Mouse (Mus musculus): ENCODE results near the gene Pcgf6.
"Not testable (repeated sequence)": the region's sequence is repeated elsewhere in the genome, so short reads cannot be mapped to it uniquely, and the experiment has no call there.

Pcgf6 gene

GRCm38 (mm10) chr19:46998168-46998870 is 52.4 kb downstream of the Pcgf6 start:
- no peak for DNase-seq (ENCODE audit: low read depth, low spot score)

- no peak for DNase-seq (ENCODE audit: low read depth, low spot score)
These were observed 54.6 kb downstream of the Pcgf6 start for GRCm38 (mm10) chr19:46996095-46996494.

- DNase-seq (ENCODE audit: low read depth, low spot score): not testable (repeated sequence)
These were observed 58.4 kb downstream of the Pcgf6 start for GRCm38 (mm10) chr19:46992329-46992728.

- peak; percentile 88 for DNase-seq (ENCODE audit: low read depth, low spot score)
These were observed 59.6 kb downstream of the Pcgf6 start for GRCm38 (mm10) chr19:46991145-46991544.

- DNase-seq (ENCODE audit: low read depth, low spot score): not testable (repeated sequence)
These were observed 60.1 kb downstream of the Pcgf6 start for GRCm38 (mm10) chr19:46990625-46991024.

- no peak for DNase-seq (ENCODE audit: low read depth, low spot score)
These were observed 60.6 kb downstream of the Pcgf6 start for GRCm38 (mm10) chr19:46990153-46990518.

- no peak for DNase-seq (ENCODE audit: low read depth, low spot score)
These were observed 61.1 kb downstream of the Pcgf6 start for GRCm38 (mm10) chr19:46989479-46990152.

- DNase-seq (ENCODE audit: low read depth, low spot score): no peak
These were observed 62.2 kb downstream of the Pcgf6 start for GRCm38 (mm10) chr19:46988231-46989087.

GRCm38 (mm10) chr19:46987646-46988045 is 63.1 kb downstream of the Pcgf6 start:
- DNase-seq (ENCODE audit: low read depth, low spot score): no peak

GRCm38 (mm10) chr19:46984726-46985622 is 65.7 kb downstream of the Pcgf6 start:
- DNase-seq (ENCODE audit: low read depth, low spot score): no peak

- no peak for DNase-seq (ENCODE audit: low read depth, low spot score)
These were observed 66.7 kb downstream of the Pcgf6 start for GRCm38 (mm10) chr19:46983966-46984380.
